Mouse (Mus musculus) right cerebral cortex, postnatal 10 days (tissue): ENCODE data around the gene Vmn1r50.
"Not testable (repeated sequence)": the region's sequence is repeated elsewhere in the genome, so short reads cannot be mapped to it uniquely, and the experiment has no call there.

Source experiments
- DNase-seq, 2 experiments: peaks; one replicate each; pipeline ENCODE4 v3.0.0; 2021; ENCODE audit warnings: low spot score in 2 of 2

Gene Vmn1r50

DNA sequence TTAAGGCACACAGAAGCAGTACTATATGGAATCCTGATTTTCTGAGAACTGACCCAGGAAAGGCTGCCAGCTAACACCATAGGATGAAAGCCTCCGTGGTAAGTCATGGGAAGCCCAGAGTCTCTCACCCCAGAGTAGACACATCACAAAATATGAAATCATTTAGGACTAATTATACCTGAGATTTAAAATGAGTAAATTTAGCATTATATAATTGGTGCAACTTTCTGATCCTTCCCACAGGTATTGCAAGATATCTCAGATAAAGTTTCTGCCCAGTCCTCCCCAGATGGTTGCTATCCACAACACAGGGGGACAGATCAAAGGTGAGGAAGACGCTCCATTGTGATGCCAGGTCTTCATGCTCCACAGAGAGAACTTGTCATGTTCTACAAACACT, at the start of gene Vmn1r50:
Gene Vmn1r50 (plus strand): TSS at position 301 of the 400 bp plus-strand sequence.
- DNase-seq, result no peak

DNA sequence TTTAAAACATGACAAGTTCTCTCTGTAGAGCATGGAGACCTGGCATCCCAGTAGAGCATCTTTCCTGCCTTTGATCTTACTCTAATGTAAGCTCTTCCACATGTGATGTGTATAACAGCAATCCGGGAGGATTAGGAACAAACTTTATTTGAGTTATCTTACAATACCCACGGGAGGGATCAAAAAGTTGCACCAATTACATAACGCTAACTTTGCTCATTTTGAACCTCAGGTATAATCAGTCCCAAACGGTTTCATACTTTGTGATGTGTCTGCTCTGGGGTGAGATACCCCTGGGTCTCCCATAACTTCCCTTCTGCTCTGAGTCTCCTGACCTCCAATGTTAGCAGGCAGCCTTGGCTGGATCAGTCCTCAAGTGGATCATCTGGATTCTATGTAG, 22.8 kb upstream of the Vmn1r50 start, which contains the start of gene Vmn1r49:
Gene Vmn1r49 (minus strand): TSS at position 101 of the 400 bp plus-strand sequence.
- DNase-seq, result no peak

DNA sequence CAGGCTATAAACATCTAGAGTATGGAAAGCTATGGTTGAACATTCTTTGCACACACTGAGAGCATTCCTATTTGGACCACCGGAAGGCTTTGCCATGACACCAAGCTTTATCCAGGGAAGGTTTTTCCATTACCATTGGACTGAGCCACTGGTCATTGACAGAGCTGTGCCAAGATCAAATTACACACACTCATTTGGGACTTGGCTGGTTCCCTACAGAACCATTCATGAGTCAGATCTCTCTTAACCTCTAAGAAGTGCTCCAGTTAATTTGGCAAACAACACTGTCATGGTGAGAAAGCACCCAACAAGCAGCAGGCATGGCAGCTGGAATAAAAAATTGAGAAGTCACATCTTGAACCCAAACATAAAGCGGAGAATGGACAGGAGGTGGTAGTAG, 664 bp upstream of the Vmn1r50 start:
- DNase-seq, result no peak

DNA sequence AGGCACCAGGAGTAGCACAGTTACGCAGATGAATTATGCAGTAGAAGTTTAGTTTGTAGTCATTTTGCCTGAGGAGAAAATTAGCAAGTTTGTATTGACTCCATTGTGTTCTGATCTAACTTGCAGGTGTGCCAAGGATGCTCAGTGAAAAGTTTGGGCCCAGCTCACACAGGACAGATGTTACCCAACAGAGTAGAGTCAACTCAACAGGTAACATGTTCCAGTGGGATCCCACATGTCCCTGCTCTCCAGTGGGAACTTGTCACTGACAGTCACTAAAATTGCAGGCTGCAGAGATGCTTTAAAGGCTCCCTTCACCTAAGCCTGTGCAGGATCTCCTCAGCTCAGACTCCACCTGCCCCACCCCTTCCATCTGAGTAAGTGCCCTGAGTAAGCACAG, 21.1 kb downstream of the Vmn1r50 start, which contains the start of gene Vmn1r51:
Gene Vmn1r51 (plus strand): TSS at position 301 of the 400 bp plus-strand sequence.
- not testable (repeated sequence) for DNase-seq
